17 mouse cellular contexts compared by ENCODE assay signal in the genomic region with DNA sequence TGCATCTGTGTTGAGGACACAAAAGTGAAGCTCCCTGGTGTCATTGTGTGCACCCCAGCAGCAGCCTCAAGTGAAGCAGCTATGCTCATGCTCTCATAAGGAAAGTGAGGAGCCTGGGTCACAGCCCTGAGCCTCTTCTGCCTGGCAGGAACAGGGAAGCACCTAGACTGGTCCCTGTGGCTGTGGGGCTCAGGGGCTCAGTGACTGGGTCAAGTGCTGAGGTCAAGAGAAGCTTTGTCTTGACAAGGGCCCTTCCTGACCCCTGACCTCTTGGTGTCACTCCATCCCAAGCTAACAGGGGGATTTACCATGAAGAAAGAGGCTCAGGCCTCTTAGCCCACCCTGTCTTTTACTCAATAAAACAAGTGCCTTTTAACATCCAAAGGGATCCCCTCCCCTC. TPM values are rescaled to one million over a fixed set of nuclear protein-coding genes. Genes with fewer than 3 reads are reported as not detected.
DNase-seq lines count a peak whose midpoint lies in the region; ATAC-seq lines count a peak whose summit lies in the region.
"Had no signal": no experiment of that assay in that cellular context is flagged by ENCODE, and none has a peak within 500 bp of the region (broad histone marks: within the 10 kb centered on the region; RNA-seq: fewer than 3 reads in every experiment).

No protein-coding gene starts in this region.

- H3K4me1 ChIP-seq in kidney, embryonic 15.5 days: peaks cover 5% of the 10 kb centered on the region
- H3K4me1 ChIP-seq in limb, embryonic 10.5 days: peaks cover 18% of the 10 kb centered on the region
- H3K4me1 ChIP-seq: forebrain, embryonic 15.5 days had no signal

- H3K9ac ChIP-seq in kidney, embryonic 15.5 days: no peak overlapping the region
- H3K9ac ChIP-seq: forebrain, embryonic 15.5 days; heart, embryonic 12.5 days; liver, embryonic 14.5 days had no signal

- no peak for DNase-seq in kidney, adult 11 months
- peak; percentile 79 for DNase-seq in embryo, embryonic 10 days (ENCODE audit: low spot score)
- peak; percentile 35 for DNase-seq in embryo, embryonic 11 days
- no peak for DNase-seq in limb, embryonic 10.5 days (ENCODE audit: low spot score)
- DNase-seq: adrenal gland, postnatal 25 days; cerebellum, adult 2 months; kidney, postnatal 10 days had no signal

- H3K27ac ChIP-seq in kidney, embryonic 15.5 days: peak overlapping the region; percentile 83
- peak overlapping the region; percentile 78 for H3K27ac ChIP-seq in limb, embryonic 10.5 days
- H3K27ac ChIP-seq: forebrain, embryonic 15.5 days; layer of hippocampus, adult 2 months; liver, embryonic 14.5 days had no signal

- no peaks in the 10 kb centered on the region for H3K9me3 ChIP-seq in kidney, embryonic 15.5 days (replicated peaks)
- H3K9me3 ChIP-seq in limb, embryonic 10.5 days (replicated peaks): no peaks in the 10 kb centered on the region
- H3K9me3 ChIP-seq: forebrain, embryonic 15.5 days had no signal

- H3K4me3 ChIP-seq in kidney, embryonic 15.5 days (replicated peaks): no peak overlapping the region
- H3K4me3 ChIP-seq in limb, embryonic 10.5 days: no peak overlapping the region
- H3K4me3 ChIP-seq: forebrain, embryonic 15.5 days; heart, embryonic 12.5 days; layer of hippocampus, adult 2 months had no signal

- H3K4me2 ChIP-seq in kidney, embryonic 15.5 days: no peak overlapping the region
- H3K4me2 ChIP-seq: forebrain, embryonic 15.5 days; heart, embryonic 12.5 days had no signal

- no peak for ATAC-seq in kidney, embryonic 15.5 days (replicated peaks; ENCODE audit: low FRiP score)
- no peak for ATAC-seq in megakaryocyte-erythroid progenitor cell, adult 5-6 weeks (replicated peaks; ENCODE audit: low FRiP score, low TSS enrichment, poor library complexity, severe bottlenecking)
- ATAC-seq in inflammation-experienced regulatory T-cells, adult 6 months: no peak
- ATAC-seq: activated CD4-positive, CD25-positive, alpha-beta regulatory T cell, adult 4 months; forebrain, embryonic 15.5 days; lung, postnatal 0 days; Patski had no signal

- H3K27me3 ChIP-seq in kidney, embryonic 15.5 days: 0 out of 2 replicates have a peak, but pooled peaks cover 7% of the 10 kb centered on the region
- H3K27me3 ChIP-seq in limb, embryonic 10.5 days (ENCODE audit: low read depth, poor library complexity, severe bottlenecking): 0 out of 2 replicates have a peak, but pooled peaks cover 7% of the 10 kb centered on the region
- H3K27me3 ChIP-seq: forebrain, embryonic 15.5 days; Patski had no signal

- H3K36me3 ChIP-seq in kidney, embryonic 15.5 days: no peaks in the 10 kb centered on the region
- H3K36me3 ChIP-seq in limb, embryonic 10.5 days: no peaks in the 10 kb centered on the region
- H3K36me3 ChIP-seq: forebrain, embryonic 15.5 days; heart, embryonic 12.5 days had no signal

RNA-seq across cellular contexts. Expression of a gene that starts 25.2 kb away (rescaled TPM):
- 9.6 and 10.4 TPM in 2 replicates for polyA plus RNA-seq in kidney, embryonic 15.5 days (2015; fragmentation: Nextera tagmentation; extraction: Ambion mirVana)
- polyA plus RNA-seq in limb, embryonic 10.5 days (2016; fragmentation: Nextera tagmentation; extraction: Ambion mirVana): 8.7 and 10.9 TPM in 2 replicates
- 4.6 and 7.0 TPM in 2 replicates for total RNA-seq in megakaryocyte-erythroid progenitor cell, adult 5-6 weeks (2014; fragmentation: Nextera tagmentation)
- total RNA-seq in megakaryocyte-erythroid progenitor cell, adult 5-6 weeks (2017): 2.8 and 8.0 TPM in 2 replicates
- polyA plus RNA-seq in inflammation-experienced regulatory T-cells, adult 6 months (2017; shearing (Covaris generic)): 1 to 10 TPM; 5.3 to 7.3 (median 5.7) TPM

Comparison
In these comparisons a context has a peak if more than half of its experiments do, and no peak if none do; other contexts are left out.
1. DNase-seq: peak in embryo, embryonic 10 days (single experiment) and embryo, embryonic 11 days (single experiment); none in kidney, adult 11 months (single experiment) and limb, embryonic 10.5 days (single experiment).